Mouse (Mus musculus) embryonic fibroblast, embryonic 13.5 days (primary cell): Measurements from ENCODE around the gene Pon1.

Experiments
- CTCF ChIP-seq: IDR thresholded peaks from 2 replicates; pipeline ENCODE4 v1.5.1; 2011; ENCODE audit warnings: mild to moderate bottlenecking, control low read depth, low read length, moderate library complexity, borderline replicate concordance; ENCODE audit not compliant: insufficient read depth
- POLR2A ChIP-seq: IDR thresholded peaks from 2 replicates; pipeline ENCODE4 v1.6.1; 2011; ENCODE audit warnings: low read depth, mild to moderate bottlenecking, control low read depth, low read length, moderate library complexity

DNA sequence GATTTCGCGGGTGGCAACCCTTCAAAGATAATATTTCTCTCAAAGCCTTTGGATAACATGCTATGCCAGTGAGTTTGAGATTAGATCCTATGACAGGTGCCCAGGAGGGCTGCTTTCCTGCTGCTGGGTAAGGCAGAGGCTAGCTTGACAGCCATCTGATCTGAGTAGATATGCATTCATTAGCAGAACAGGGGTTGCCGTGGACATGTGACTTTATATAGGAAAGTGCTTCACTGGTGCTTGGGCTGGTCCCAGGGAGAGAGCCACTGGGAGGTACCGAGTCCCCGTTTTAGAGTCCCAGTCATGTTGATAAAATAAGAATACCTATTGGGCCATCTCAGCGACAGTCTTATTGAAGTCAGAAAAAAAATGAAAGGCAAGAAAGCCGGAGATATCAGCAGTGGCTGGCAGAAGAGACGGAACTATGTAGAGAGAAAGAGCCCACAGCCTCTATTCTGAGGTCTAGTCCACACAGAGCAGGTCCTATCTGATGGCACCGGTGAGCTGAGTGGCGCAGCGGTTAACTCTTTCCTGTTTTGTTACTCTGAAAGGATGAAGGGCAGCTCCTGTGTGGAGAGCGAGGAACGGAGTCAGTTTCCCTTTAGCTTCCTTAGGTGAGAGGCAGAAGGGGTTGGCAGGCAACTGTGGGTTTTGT lies 46.1 kb downstream of the Pon1 start:
- no peak for TF ChIP-seq CTCF
- TF ChIP-seq POLR2A: no peak
